Mouse (Mus musculus) ES-Bruce4 (cell line): ENCODE data around the gene Gtf3c4.

ENCODE experiments used
- CTCF ChIP-seq: IDR thresholded peaks from one replicate; pipeline ENCODE4 v1.8.1; 2011; ENCODE audit warnings: low read depth, low read length
- EP300 ChIP-seq: IDR thresholded peaks from 2 replicates; pipeline ENCODE4 v1.6.1; 2011; ENCODE audit warnings: low read depth, low read length; ENCODE audit not compliant: insufficient read depth

- TF ChIP-seq EP300 (no peak), CTCF (no peak)
These were observed 31.3 kb downstream of the Gtf3c4 start for GRCm38 (mm10) chr2:28808841-28809240.
